Mouse (Mus musculus) natural killer cell, adult 2 months (primary cell): ENCODE data around the gene Eid3.

Source experiments
- DNase-seq, 2 experiments: peaks; one replicate each; pipeline ENCODE4 v3.0.0; 2022; ENCODE audit warnings: low spot score in 2 of 2

The Eid3 gene

DNA sequence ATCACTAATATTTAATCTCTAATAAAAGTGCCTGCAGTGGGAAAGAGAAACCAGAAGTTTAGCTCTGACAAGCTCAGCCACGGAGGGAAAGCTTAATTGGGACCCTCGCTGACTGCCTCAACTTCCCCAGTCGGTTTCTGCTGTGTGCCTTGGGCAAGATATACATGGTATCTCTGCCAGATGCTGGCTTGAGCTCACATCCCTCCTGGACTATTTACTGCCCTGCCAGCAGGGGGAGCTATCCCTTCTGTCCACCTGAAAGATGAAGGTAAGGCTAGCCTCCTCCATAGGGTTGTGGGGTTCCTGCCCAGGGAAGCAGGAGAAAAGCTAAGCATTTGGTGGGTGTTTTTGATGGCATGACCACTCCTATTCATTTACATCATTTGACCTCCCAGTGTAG, 43.8 kb downstream of the Eid3 start:
- DNase-seq: no peak

DNA sequence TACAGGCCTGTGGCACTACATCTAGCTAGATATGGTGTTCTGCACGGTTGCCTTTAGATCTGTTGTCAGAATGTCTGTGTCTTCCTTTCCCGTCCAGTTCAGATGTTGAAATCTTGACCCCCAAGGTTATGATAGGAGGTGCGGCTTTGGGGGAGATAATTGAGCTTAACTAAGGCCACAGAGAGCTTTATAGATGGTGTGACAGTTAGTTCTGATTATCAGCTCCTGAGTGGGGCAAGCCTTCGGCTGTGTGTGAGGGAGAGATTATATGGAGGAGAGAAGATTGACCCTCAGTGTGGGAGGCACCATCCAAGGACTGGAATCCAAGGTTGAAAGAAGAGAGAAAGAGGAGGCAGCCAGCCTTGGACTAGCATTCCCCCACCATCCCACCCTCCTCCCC, 46.8 kb downstream of the Eid3 start:
- no peak for DNase-seq

DNA sequence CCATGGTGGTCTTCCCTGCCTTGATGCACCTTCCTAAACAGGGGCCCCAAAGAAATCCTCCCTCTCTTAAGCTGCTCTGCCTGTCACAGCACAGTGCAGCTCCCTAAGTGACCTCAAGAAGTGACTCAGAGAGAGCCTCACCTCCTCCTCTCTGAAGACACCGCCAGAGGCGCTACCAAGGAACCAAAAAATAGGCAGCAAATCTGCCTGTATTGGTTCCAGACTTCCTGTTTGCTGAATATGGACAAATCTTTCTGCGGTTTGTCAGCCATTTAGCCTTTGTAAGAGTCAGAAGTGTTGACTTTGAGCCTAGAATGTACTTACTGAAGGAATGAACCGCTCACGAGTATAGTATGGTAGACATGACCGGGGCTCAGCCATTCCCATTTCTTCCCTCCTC, 47.3 kb downstream of the Eid3 start:
- DNase-seq: no peak
